Mouse (Mus musculus): ENCODE data around the gene Gpr61. TPM values are rescaled to one million over a fixed set of nuclear protein-coding genes. Genes with fewer than 3 reads are reported as not detected.

Gpr61 gene
- polyA plus RNA-seq (2015; fragmentation: Nextera tagmentation; extraction: Ambion mirVana) = 0.09 TPM in 2 replicates

DNA sequence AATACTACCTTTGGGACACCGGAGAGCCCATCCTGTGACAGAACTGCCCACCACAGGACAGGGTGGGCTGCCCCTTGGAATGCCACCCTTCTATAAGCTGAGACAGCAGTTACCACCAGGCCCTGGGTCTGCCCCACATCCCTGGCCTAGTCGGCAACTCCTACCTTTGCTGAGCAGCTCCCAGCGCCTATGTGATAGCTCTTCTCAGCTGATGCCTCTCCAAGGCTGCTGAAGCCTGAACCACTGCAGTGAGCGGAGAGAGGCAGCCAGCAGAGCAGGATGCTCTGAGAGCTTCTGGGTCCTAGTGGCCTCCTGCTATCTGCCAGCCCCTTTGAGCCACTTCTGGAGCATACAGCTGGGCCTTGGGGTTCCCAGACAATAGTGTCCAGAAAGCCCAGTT is at the start of gene Gpr61:
Gpr61 (minus strand) TSS at position 227 of the 400 bp plus-strand sequence.
- no peak within 1 kb of the TSS for H3K27ac ChIP-seq
- no peak within 1 kb of the TSS for H3K4me2 ChIP-seq
- no peaks in the 10 kb centered on the region for H3K4me1 ChIP-seq
- no peaks in the 10 kb centered on the region for H3K27me3 ChIP-seq
- H3K4me3 ChIP-seq = no peak within 1 kb of the TSS
- H3K9ac ChIP-seq = no peak within 1 kb of the TSS
- no peaks in the 10 kb centered on the region for H3K9me3 ChIP-seq
- H3K36me3 ChIP-seq = no peaks in the 10 kb centered on the region
- WGBS = 44% methylated on average over 4 of the region's 4 CpGs
- no peak for ATAC-seq (ENCODE audit: insufficient number of reproducible peaks, low FRiP score, low TSS enrichment, low read depth)

- no peak overlapping the region for H3K4me2 ChIP-seq
- no peak for ATAC-seq (ENCODE audit: insufficient number of reproducible peaks, low FRiP score, low TSS enrichment, low read depth)
- 86% methylated on average over 11 of the region's 11 CpGs for WGBS
- H3K9me3 ChIP-seq = no peaks in the 10 kb centered on the region
- H3K4me1 ChIP-seq = peaks cover 79% of the 10 kb centered on the region
- no peak overlapping the region for H3K4me3 ChIP-seq
- no peaks in the 10 kb centered on the region for H3K27me3 ChIP-seq
- no peak overlapping the region for H3K27ac ChIP-seq
- no peak overlapping the region for H3K9ac ChIP-seq
- H3K36me3 ChIP-seq = peaks cover 44% of the 10 kb centered on the region
Observed at GRCm38 (mm10) chr3:108204470-108204869, 49.8 kb upstream of the Gpr61 start.

DNA sequence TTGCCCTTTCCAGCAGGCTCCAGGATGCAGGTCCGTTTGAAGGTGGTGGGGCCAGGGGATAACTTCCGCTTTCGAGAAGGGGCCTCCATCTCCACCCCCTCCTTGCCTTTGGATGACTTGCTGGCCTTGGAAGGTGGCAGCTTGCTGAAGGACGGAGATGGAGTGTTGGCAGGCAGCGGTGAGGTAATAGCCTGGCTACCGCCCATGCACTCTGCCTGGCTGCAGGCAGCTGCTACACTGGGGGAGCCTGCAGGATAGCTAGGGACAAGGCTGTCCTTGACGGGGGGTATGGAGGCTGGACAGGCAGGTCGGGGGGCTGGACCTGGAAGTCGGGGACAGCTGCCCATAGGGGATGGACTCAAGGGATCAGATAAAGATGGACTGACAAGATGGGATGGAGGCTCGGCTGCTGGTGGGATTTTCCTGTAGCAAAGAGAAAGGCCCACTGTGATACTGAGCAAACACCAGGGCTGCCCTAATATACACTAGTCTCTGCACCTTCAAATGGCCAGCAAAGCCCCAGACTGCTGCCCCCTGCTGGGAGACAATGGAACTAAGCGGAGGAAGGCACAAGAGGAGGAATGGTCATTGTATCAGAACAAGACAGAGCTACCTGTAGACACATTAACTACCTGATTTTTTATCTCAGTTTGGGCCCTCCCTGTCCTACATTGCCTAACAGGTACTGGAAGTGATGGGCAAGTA is 49.1 kb upstream of the Gpr61 start:
- WGBS = 76% methylated on average over 11 of the region's 11 CpGs
- Histone ChIP-seq H3K9ac (no peak overlapping the region), H3K9me3 (no peaks in the 10 kb centered on the region), H3K27me3 (no peaks in the 10 kb centered on the region), H3K4me2 (no peak overlapping the region), H3K27ac (no peak overlapping the region), H3K4me1 (peaks cover 72% of the 10 kb centered on the region), H3K4me3 (no peak overlapping the region), H3K36me3 (peaks cover 44% of the 10 kb centered on the region)
- no peak for ATAC-seq (ENCODE audit: insufficient number of reproducible peaks, low FRiP score, low TSS enrichment, low read depth)

GRCm38 (mm10) chr3:108203212-108203611 is 48.5 kb upstream of the Gpr61 start:
- Histone ChIP-seq H3K27ac (no peak overlapping the region), H3K27me3 (no peaks in the 10 kb centered on the region), H3K4me1 (peaks cover 66% of the 10 kb centered on the region), H3K4me2 (no peak overlapping the region), H3K9ac (no peak overlapping the region), H3K36me3 (peaks cover 50% of the 10 kb centered on the region), H3K4me3 (no peak overlapping the region), H3K9me3 (no peaks in the 10 kb centered on the region)
- WGBS = 91% methylated on average over 13 of the region's 13 CpGs
- ATAC-seq (ENCODE audit: insufficient number of reproducible peaks, low FRiP score, low TSS enrichment, low read depth) = no peak

- Histone ChIP-seq H3K27ac (no peak overlapping the region; the same call in 1 of the 2 replicates), H3K4me3 (no peak overlapping the region), H3K36me3 (peaks cover 50% of the 10 kb centered on the region), H3K27me3 (no peaks in the 10 kb centered on the region), H3K4me1 (peaks cover 59% of the 10 kb centered on the region), H3K9ac (no peak overlapping the region), H3K9me3 (no peaks in the 10 kb centered on the region), H3K4me2 (no peak overlapping the region)
- no peak for ATAC-seq (ENCODE audit: insufficient number of reproducible peaks, low FRiP score, low TSS enrichment, low read depth)
Observed at GRCm38 (mm10) chr3:108202506-108202905, 47.8 kb upstream of the Gpr61 start.

GRCm38 (mm10) chr3:108200329-108201323 is 45.9 kb upstream of the Gpr61 start, which contains the start of gene Cyb561d1:
Gene Cyb561d1 (minus strand): TSS chr3:108201212.
- Histone ChIP-seq H3K36me3 (peaks cover 41% of the 10 kb centered on the region), H3K27ac (peak within 1 kb of the TSS; percentile 85), H3K4me1 (peaks cover 61% of the 10 kb centered on the region), H3K4me2 (peak within 1 kb of the TSS; percentile 64), H3K27me3 (no peaks in the 10 kb centered on the region), H3K4me3 (peak within 1 kb of the TSS; percentile 58), H3K9ac (peak within 1 kb of the TSS; percentile 33), H3K9me3 (no peaks in the 10 kb centered on the region)
- peak; percentile 88 for ATAC-seq (ENCODE audit: insufficient number of reproducible peaks, low FRiP score, low TSS enrichment, low read depth)
- 3% methylated on average over 44 of the region's 44 CpGs for WGBS

DNA sequence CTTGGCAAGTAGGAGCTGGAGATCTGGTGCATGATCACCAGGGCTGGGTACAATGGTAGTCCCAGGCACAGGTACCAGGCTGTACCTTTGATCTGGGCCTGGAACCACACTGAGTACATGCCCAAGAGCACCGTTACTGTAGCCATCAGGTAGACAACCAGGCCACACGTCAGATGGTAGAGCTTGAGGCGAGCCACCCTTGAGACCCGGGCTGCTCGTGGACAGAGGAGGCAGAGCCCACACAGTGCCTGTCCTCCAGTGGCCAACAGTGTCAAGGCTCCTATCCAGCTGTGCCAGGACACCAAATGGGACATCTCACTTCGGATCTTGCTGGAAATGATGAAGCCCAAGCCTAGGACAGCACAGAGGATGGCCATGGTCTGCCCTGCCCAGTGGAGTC is 44.5 kb upstream of the Gpr61 start:
- peaks cover 59% of the 10 kb centered on the region for H3K4me1 ChIP-seq
- ATAC-seq (ENCODE audit: insufficient number of reproducible peaks, low FRiP score, low TSS enrichment, low read depth) = no peak

DNA sequence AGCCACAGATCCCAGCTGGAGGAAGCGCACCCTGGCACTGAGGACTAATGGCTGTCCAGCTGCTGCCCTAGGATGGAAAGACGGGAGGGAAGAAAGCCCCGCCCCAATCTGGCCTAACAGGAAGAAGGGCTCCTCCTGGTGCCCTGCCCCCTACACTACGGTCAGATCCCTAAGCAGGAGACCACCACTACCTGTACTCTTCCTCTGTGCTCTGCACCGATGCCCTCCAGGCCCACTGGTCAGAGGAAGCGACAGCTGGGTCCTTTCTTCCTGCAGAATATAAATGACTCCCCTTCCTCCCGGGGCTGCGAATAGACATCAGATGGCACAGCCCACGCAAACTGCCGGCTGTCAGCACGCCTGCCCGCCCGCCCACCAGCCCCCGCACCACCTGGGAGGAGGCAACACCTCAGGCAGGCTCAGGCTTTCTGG is 42.4 kb upstream of the Gpr61 start:
- H3K9me3 ChIP-seq = no peaks in the 10 kb centered on the region
- peaks cover 9% of the 10 kb centered on the region; the same call in 1 of the 2 replicates for H3K36me3 ChIP-seq
- peak overlapping the region; percentile 27; the same call in 1 of the 2 replicates for H3K27ac ChIP-seq
- peaks cover 41% of the 10 kb centered on the region for H3K4me1 ChIP-seq
- WGBS = 21% methylated on average over 14 of the region's 14 CpGs
- 0 out of 2 replicates have a peak overlapping the region, but pooled peaks have one; percentile 5 for H3K4me2 ChIP-seq
- no peak overlapping the region for H3K4me3 ChIP-seq
- H3K27me3 ChIP-seq = no peaks in the 10 kb centered on the region
- H3K9ac ChIP-seq = no peak overlapping the region
- ATAC-seq (ENCODE audit: insufficient number of reproducible peaks, low FRiP score, low TSS enrichment, low read depth) = no peak

More for the DNA sequence above, 44.5 kb upstream of the Gpr61 start:
- Histone ChIP-seq H3K27me3 (no peaks in the 10 kb centered on the region), H3K9ac (no peak overlapping the region), H3K4me2 (no peak overlapping the region), H3K36me3 (peaks cover 27% of the 10 kb centered on the region), H3K4me3 (no peak overlapping the region), H3K27ac (0 out of 2 replicates have a peak overlapping the region, but pooled peaks have one; percentile 3), H3K9me3 (no peaks in the 10 kb centered on the region)
- WGBS = 89% methylated on average over 6 of the region's 6 CpGs

GRCm38 (mm10) chr3:108195941-108196590 is 41.4 kb upstream of the Gpr61 start:
- Histone ChIP-seq H3K27me3 (no peaks in the 10 kb centered on the region), H3K27ac (0 out of 2 replicates have a peak overlapping the region, but pooled peaks have one; percentile 33), H3K9ac (no peak overlapping the region), H3K4me3 (no peak overlapping the region), H3K36me3 (peaks cover 5% of the 10 kb centered on the region; the same call in 1 of the 2 replicates), H3K4me1 (peaks cover 33% of the 10 kb centered on the region), H3K4me2 (no peak overlapping the region), H3K9me3 (no peaks in the 10 kb centered on the region)
- WGBS = 60% methylated on average over 7 of the region's 7 CpGs
- no peak for ATAC-seq (ENCODE audit: insufficient number of reproducible peaks, low FRiP score, low TSS enrichment, low read depth)

DNA sequence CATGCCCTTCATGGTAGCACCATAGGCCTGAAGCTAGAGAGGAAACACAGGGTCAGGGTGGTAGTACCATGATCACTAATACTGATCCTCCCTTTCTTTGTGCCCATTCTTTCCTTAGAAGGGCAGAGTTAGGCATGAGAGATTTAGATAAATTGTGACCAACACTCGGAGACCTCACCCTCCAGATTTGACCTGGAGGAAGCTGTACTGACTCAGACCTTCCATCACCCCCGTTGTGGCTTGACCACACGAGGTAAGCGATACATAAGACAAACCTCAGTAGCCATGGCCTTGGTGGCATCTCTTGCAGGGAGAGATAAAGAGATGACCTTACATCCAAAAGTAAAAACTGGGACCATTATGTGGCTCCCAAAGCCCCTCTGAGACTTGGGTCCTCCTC is 40.6 kb upstream of the Gpr61 start:
- Histone ChIP-seq H3K27me3 (no peaks in the 10 kb centered on the region), H3K36me3 (peaks cover 5% of the 10 kb centered on the region; the same call in 1 of the 2 replicates), H3K4me3 (no peak overlapping the region), H3K27ac (no peak overlapping the region), H3K9me3 (no peaks in the 10 kb centered on the region), H3K4me2 (no peak overlapping the region), H3K4me1 (peaks cover 28% of the 10 kb centered on the region), H3K9ac (no peak overlapping the region)
- ATAC-seq (ENCODE audit: insufficient number of reproducible peaks, low FRiP score, low TSS enrichment, low read depth) = no peak
- WGBS = 79% methylated on average over 4 of the region's 4 CpGs

- Histone ChIP-seq H3K4me2 (no peak overlapping the region), H3K27ac (no peak overlapping the region), H3K4me3 (no peak overlapping the region), H3K9ac (no peak overlapping the region), H3K27me3 (no peaks in the 10 kb centered on the region), H3K9me3 (no peaks in the 10 kb centered on the region), H3K4me1 (peaks cover 28% of the 10 kb centered on the region), H3K36me3 (peaks cover 5% of the 10 kb centered on the region; the same call in 1 of the 2 replicates)
- WGBS = 67% methylated on average over 4 of the region's 4 CpGs
- ATAC-seq (ENCODE audit: insufficient number of reproducible peaks, low FRiP score, low TSS enrichment, low read depth) = no peak
Observed at GRCm38 (mm10) chr3:108193686-108194085, 39.0 kb upstream of the Gpr61 start.

All from limb, embryonic 15.5 days (tissue).